Mouse (Mus musculus): ENCODE data around the gene Rnf44. TPM values are rescaled to one million over a fixed set of nuclear protein-coding genes. Genes with fewer than 3 reads are reported as not detected.

Rnf44 gene
- polyA plus RNA-seq (2021; fragmentation: Nextera tagmentation) = 51.4 and 177 TPM in 2 replicates
- long read RNA-seq, experiment 1, partial matches to known transcripts = 68 of 68 reads
- long read RNA-seq, experiment 1, other reads (novel, unspliced or antisense) = 0 of 68 reads
- long read RNA-seq, experiment 2, partial matches to known transcripts = 0 of 29 reads
- long read RNA-seq, experiment 2, other reads (novel, unspliced or antisense) = 29 of 29 reads

GRCm38 (mm10) chr13:54693558-54694347 lies at the start of gene Rnf44:
TSS of gene Rnf44 (minus strand) at chr13:54693907.

GRCm38 (mm10) chr13:54701243-54701642 lies 7.5 kb upstream of the Rnf44 start, which contains the start of gene Cdhr2:
TSS of gene Cdhr2 (plus strand) at chr13:54701461.

Other genes with a start within 250 kb of the Rnf44 start
- 37.9 and 59.1 TPM in 2 replicates for gene Thoc3, start 225.1 kb downstream of the Rnf44 start, polyA plus RNA-seq (2021; fragmentation: Nextera tagmentation)
- gene Simc1, start 190.1 kb downstream of the Rnf44 start, polyA plus RNA-seq (2021; fragmentation: Nextera tagmentation) = 4.8 and 5.1 TPM in 2 replicates
- 144 and 231 TPM in 2 replicates for gene 4833439L19Rik, start 128.5 kb downstream of the Rnf44 start, polyA plus RNA-seq (2021; fragmentation: Nextera tagmentation)
- gene Arl10, start 118.9 kb downstream of the Rnf44 start, polyA plus RNA-seq (2021; fragmentation: Nextera tagmentation) = 29.6 and 29.7 TPM in 2 replicates
- gene Nop16, start 103.8 kb downstream of the Rnf44 start, polyA plus RNA-seq (2021; fragmentation: Nextera tagmentation) = 26.8 and 33.1 TPM in 2 replicates
- 459 and 466 TPM in 2 replicates for gene Higd2a, start 103.7 kb downstream of the Rnf44 start, polyA plus RNA-seq (2021; fragmentation: Nextera tagmentation)
- 327 and 401 TPM in 2 replicates for gene Cltb, start 82.6 kb downstream of the Rnf44 start, polyA plus RNA-seq (2021; fragmentation: Nextera tagmentation)
- 32.3 and 53.8 TPM in 2 replicates for gene Faf2, start 72.1 kb downstream of the Rnf44 start, polyA plus RNA-seq (2021; fragmentation: Nextera tagmentation)
- gene Cdhr2, start 7.6 kb upstream of the Rnf44 start, polyA plus RNA-seq (2021; fragmentation: Nextera tagmentation) = 0.27 and 0.29 TPM in 2 replicates
- gene Gprin1, start 56.0 kb upstream of the Rnf44 start, polyA plus RNA-seq (2021; fragmentation: Nextera tagmentation) = 9.8 and 42.2 TPM in 2 replicates
- gene Sncb, start 72.7 kb upstream of the Rnf44 start, polyA plus RNA-seq (2021; fragmentation: Nextera tagmentation) = 50.2 and 213 TPM in 2 replicates
- not detected in 2 replicates for gene Eif4e1b, start 90.1 kb upstream of the Rnf44 start, polyA plus RNA-seq (2021; fragmentation: Nextera tagmentation)
- 148 and 156 TPM in 2 replicates for gene Tspan17, start 95.5 kb upstream of the Rnf44 start, polyA plus RNA-seq (2021; fragmentation: Nextera tagmentation)